Mouse (Mus musculus) neural tube, embryonic 13.5 days (tissue): Measurements from ENCODE around the gene Zfp358. TPM values are rescaled to one million over a fixed set of nuclear protein-coding genes. Genes with fewer than 3 reads are reported as not detected.
A peak's percentile ranks its signal among the peaks of the same experiment; 100 is the strongest.

Experiments
- ATAC-seq: fragments of 200-750 bp; cut with Nextera tagmentation; 2 replicates; pipeline ENCODE4 v1.8.0; 2017; ENCODE audit warnings: low read depth, mild to moderate bottlenecking, moderate TSS enrichment, moderate library complexity
- H3K27ac ChIP-seq: fragments of 300-500 bp; sonication (generic); replicated peaks from 2 replicates; pipeline ENCODE4 v1.5.1; 2015; ENCODE audit warnings: moderate library complexity, mild to moderate bottlenecking, inconsistent platforms
- H3K27me3 ChIP-seq: fragments of 300-500 bp; sonication (generic); 2 replicates; pipeline ENCODE4 v1.6.1; 2015; ENCODE audit warnings: mild to moderate bottlenecking, inconsistent platforms
- H3K36me3 ChIP-seq: fragments of 300-500 bp; sonication (generic); 2 replicates; pipeline ENCODE4 v1.6.1; 2015; ENCODE audit warnings: mild to moderate bottlenecking, inconsistent platforms
- H3K4me1 ChIP-seq: fragments of 300-500 bp; sonication (generic); replicated peaks from 2 replicates; pipeline ENCODE4 v1.6.1; 2015; ENCODE audit warnings: inconsistent platforms
- H3K4me2 ChIP-seq: fragments of 300-500 bp; sonication (generic); 2 replicates; pipeline ENCODE4 v1.6.1; 2015; ENCODE audit warnings: inconsistent platforms, mild to moderate bottlenecking, moderate library complexity
- H3K4me3 ChIP-seq: fragments of 300-500 bp; sonication (generic); 2 replicates; pipeline ENCODE4 v1.5.1; 2015; ENCODE audit warnings: mild to moderate bottlenecking, inconsistent platforms
- H3K9ac ChIP-seq: fragments of 300-500 bp; sonication (generic); 2 replicates; pipeline ENCODE4 v1.6.1; 2015; ENCODE audit warnings: moderate library complexity, mild to moderate bottlenecking, inconsistent platforms
- H3K9me3 ChIP-seq: fragments of 300-500 bp; sonication (generic); 2 replicates; pipeline ENCODE4 v1.6.1; 2016; ENCODE audit warnings: inconsistent platforms
- WGBS: fragments of 180-500 bp; shearing (Covaris S2); methylation state at CpG from one replicate; pipeline ENCODE4 v1.1.7; 2015; 5-methylcytosine and 5-hydroxymethylcytosine counted together
- polyA plus RNA-seq: library from polyadenylated mRNA; unstranded; fragments of >200 nt; fragmentation: Nextera tagmentation; extraction: Ambion mirVana; gene quantifications from 2 replicates; pipeline ENCODE4 v1.2.1, GENCODE M21; 2015

Gene Zfp358
- polyA plus RNA-seq, 1 experiment from 2014 or later = 76.4 TPM

- no peak for ATAC-seq
- peaks cover 11% of the 10 kb centered on the region; the same call in 1 of the 2 replicates for H3K27me3 ChIP-seq
- no peak overlapping the region for H3K4me3 ChIP-seq
- 72% methylated on average over 4 of the region's 4 CpGs for WGBS
- H3K27ac ChIP-seq = no peak overlapping the region
- no peaks in the 10 kb centered on the region for H3K9me3 ChIP-seq
- H3K4me1 ChIP-seq = 0 out of 2 replicates have a peak, but pooled peaks cover 3% of the 10 kb centered on the region
- H3K4me2 ChIP-seq = no peak overlapping the region
- no peaks in the 10 kb centered on the region for H3K36me3 ChIP-seq
- no peak overlapping the region for H3K9ac ChIP-seq
Measured at GRCm38 (mm10) chr8:3480221-3480785, 12.6 kb upstream of the Zfp358 start.

DNA sequence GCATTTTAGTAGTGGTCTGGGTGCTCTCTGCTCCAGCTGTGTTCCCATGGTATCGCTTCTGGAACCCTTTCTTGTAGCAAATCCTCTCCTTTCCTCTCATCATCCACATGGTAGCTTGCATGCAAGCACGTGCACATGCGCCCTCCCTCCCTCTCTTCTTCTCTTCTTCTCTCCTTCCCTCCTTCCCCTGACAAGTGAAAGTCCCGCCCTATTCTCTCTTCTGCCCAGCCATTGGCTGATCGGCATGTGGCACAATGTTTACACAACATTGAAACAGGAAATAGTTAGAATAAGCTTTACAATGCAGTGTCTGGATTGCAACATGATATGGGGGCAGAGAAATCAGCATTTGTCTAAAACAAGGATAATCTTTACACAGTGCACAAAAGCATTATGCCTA lies 11.3 kb upstream of the Zfp358 start:
- no peak for ATAC-seq
- H3K9ac ChIP-seq = no peak overlapping the region
- H3K9me3 ChIP-seq = no peaks in the 10 kb centered on the region
- no peaks in the 10 kb centered on the region for H3K4me1 ChIP-seq
- no peaks in the 10 kb centered on the region for H3K36me3 ChIP-seq
- WGBS = 62% methylated on average over 5 of the region's 5 CpGs
- H3K4me2 ChIP-seq = no peak overlapping the region
- no peak overlapping the region for H3K4me3 ChIP-seq
- H3K27ac ChIP-seq = no peak overlapping the region
- H3K27me3 ChIP-seq = 0 out of 2 replicates have a peak, but pooled peaks cover 2% of the 10 kb centered on the region

DNA sequence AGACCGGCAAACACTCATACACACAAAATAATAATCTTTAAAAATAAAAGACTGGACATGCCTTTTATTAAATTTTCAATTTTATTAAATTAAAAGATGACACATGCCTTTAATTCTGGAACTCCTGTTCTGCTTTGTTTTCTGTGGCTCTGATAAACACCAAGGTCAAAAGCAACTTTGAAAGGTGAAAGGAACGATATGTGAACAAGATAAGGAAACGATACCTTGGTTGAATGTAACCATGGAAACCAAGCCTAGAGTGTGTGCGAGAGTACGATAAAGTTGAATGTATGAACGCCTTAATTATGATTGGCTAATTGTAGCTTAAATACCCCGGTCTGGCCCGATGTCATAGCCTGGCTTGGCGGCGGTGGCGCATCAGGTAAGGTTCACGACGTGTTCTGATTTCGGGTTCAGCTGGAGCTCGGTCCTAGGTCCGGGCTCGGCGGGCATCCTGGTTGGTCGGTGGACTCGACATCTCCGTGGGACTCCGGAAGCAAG lies 10.6 kb upstream of the Zfp358 start:
- H3K4me2 ChIP-seq = no peak overlapping the region
- no peak for ATAC-seq
- no peak overlapping the region for H3K4me3 ChIP-seq
- H3K4me1 ChIP-seq = no peaks in the 10 kb centered on the region
- no peaks in the 10 kb centered on the region for H3K27me3 ChIP-seq
- H3K9ac ChIP-seq = no peak overlapping the region
- H3K36me3 ChIP-seq = no peaks in the 10 kb centered on the region
- H3K9me3 ChIP-seq = no peaks in the 10 kb centered on the region
- H3K27ac ChIP-seq = no peak overlapping the region
- WGBS = 88% methylated on average over 22 of the region's 22 CpGs

DNA sequence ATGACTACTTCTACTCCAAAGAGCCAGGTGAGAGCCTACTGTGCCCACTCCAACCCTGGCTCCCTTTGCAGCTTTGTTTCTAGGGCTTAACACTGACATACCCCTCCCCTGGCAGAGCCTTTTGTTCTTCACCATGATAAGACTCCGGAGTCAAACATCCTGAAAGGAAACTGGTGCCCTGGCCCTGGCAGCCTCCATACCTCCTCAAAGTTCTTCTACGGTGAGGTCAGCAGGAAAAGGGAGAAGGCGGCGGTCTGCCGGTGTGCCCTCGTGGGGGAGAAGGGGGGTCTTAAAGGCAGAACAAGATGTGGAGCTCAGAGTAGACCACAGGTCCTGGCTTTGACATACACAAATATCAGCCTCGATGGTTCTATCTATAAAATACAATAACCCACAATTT lies 9.4 kb upstream of the Zfp358 start:
- 91% methylated on average over 7 of the region's 7 CpGs for WGBS

GRCm38 (mm10) chr8:3485192-3485591 lies 7.7 kb upstream of the Zfp358 start:
- no peaks in the 10 kb centered on the region for H3K36me3 ChIP-seq
- H3K9me3 ChIP-seq = no peaks in the 10 kb centered on the region
- no peak overlapping the region for H3K4me3 ChIP-seq
- ATAC-seq = no peak
- H3K27me3 ChIP-seq = no peaks in the 10 kb centered on the region
- no peaks in the 10 kb centered on the region for H3K4me1 ChIP-seq
- H3K27ac ChIP-seq = no peak overlapping the region
- H3K4me2 ChIP-seq = no peak overlapping the region
- H3K9ac ChIP-seq = no peak overlapping the region
- WGBS = 29% methylated on average over 5 of the region's 5 CpGs

More for the DNA sequence above, 9.4 kb upstream of the Zfp358 start:
- no peak overlapping the region for H3K4me2 ChIP-seq
- H3K9ac ChIP-seq = no peak overlapping the region
- no peaks in the 10 kb centered on the region for H3K36me3 ChIP-seq
- ATAC-seq = no peak
- H3K4me1 ChIP-seq = no peaks in the 10 kb centered on the region
- no peak overlapping the region for H3K27ac ChIP-seq
- H3K27me3 ChIP-seq = no peaks in the 10 kb centered on the region
- H3K9me3 ChIP-seq = no peaks in the 10 kb centered on the region
- no peak overlapping the region for H3K4me3 ChIP-seq

GRCm38 (mm10) chr8:3493845-3494208 lies 889 bp downstream of the Zfp358 start:
- 44% methylated on average over 6 of the region's 6 CpGs for WGBS
- H3K9me3 ChIP-seq = peaks cover 7% of the 10 kb centered on the region; the same call in 1 of the 2 replicates
- peak overlapping the region; percentile 91 for H3K27ac ChIP-seq
- peaks cover 34% of the 10 kb centered on the region for H3K36me3 ChIP-seq
- peak; percentile 10 for ATAC-seq
- no peaks in the 10 kb centered on the region for H3K27me3 ChIP-seq
- H3K9ac ChIP-seq = peak overlapping the region; percentile 95
- peak overlapping the region; percentile 72 for H3K4me3 ChIP-seq
- H3K4me2 ChIP-seq = peak overlapping the region; percentile 90
- peaks cover 36% of the 10 kb centered on the region for H3K4me1 ChIP-seq

DNA sequence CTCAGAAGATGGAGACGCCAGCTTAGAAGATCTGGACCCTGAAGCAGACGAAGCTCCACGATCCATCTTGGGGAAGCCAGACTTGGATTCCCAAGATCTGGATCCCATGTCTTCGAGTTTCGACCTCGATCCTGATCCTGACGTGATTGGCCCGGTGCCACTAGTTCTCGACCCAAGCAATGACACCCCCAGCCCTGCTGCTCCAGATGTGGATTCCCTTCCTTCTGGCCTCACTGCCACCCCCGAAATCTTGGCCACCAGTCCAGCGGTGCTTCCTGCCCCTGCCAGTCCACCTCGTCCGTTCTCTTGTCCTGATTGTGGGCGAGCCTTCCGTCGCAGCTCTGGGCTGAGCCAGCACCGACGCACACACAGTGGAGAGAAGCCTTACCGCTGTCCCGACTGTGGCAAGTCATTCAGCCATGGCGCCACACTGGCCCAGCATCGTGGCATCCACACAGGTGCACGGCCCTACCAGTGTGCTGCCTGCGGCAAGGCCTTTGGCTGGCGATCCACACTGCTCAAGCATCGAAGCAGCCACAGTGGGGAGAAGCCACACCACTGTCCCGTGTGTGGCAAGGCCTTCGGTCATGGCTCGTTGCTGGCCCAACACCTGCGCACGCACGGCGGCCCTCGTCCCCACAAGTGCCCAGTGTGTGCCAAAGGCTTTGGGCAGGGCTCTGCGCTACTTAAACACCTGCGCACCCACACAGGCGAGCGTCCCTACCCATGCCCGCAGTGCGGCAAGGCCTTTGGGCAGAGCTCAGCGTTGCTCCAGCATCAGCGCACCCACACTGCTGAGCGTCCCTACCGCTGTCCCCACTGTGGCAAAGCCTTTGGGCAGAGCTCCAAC lies 2.9 kb downstream of the Zfp358 start:
- Histone ChIP-seq H3K4me1 (peaks cover 45% of the 10 kb centered on the region), H3K9me3 (peaks cover 7% of the 10 kb centered on the region; the same call in 1 of the 2 replicates), H3K36me3 (peaks cover 34% of the 10 kb centered on the region), H3K4me3 (no peak overlapping the region), H3K9ac (no peak overlapping the region), H3K27me3 (no peaks in the 10 kb centered on the region), H3K27ac (no peak overlapping the region), H3K4me2 (no peak overlapping the region)
- no peak for ATAC-seq
- WGBS = 97% methylated on average over 44 of the region's 44 CpGs

DNA sequence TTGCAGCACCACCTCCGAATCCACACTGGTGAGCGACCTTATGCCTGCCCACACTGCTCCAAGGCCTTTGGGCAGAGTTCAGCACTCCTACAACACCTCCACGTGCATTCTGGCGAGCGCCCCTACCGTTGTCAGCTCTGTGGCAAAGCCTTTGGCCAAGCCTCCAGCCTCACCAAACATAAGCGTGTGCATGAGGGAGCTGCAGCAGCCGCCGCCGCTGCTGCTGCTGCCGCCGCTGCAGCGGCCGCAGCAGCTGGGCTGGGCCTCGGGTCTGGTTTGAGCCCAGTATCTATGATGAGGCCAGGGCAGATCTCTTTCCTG lies 3.5 kb downstream of the Zfp358 start:
- Histone ChIP-seq H3K27me3 (no peaks in the 10 kb centered on the region), H3K9ac (0 out of 2 replicates have a peak overlapping the region, but pooled peaks have one; percentile 38), H3K4me2 (no peak overlapping the region), H3K4me1 (peaks cover 51% of the 10 kb centered on the region), H3K4me3 (no peak overlapping the region), H3K9me3 (peaks cover 7% of the 10 kb centered on the region; the same call in 1 of the 2 replicates), H3K36me3 (peaks cover 34% of the 10 kb centered on the region), H3K27ac (no peak overlapping the region)
- WGBS = 96% methylated on average over 15 of the region's 15 CpGs
- no peak for ATAC-seq

GRCm38 (mm10) chr8:3498583-3498982 lies 5.6 kb downstream of the Zfp358 start:
- H3K27ac ChIP-seq = no peak overlapping the region
- peaks cover 35% of the 10 kb centered on the region for H3K36me3 ChIP-seq
- no peak for ATAC-seq
- 91% methylated on average over 3 of the region's 3 CpGs for WGBS
- peaks cover 7% of the 10 kb centered on the region; the same call in 1 of the 2 replicates for H3K9me3 ChIP-seq
- H3K4me1 ChIP-seq = peaks cover 62% of the 10 kb centered on the region
- H3K4me2 ChIP-seq = no peak overlapping the region
- no peak overlapping the region for H3K4me3 ChIP-seq
- H3K9ac ChIP-seq = no peak overlapping the region
- H3K27me3 ChIP-seq = no peaks in the 10 kb centered on the region

- Histone ChIP-seq H3K4me1 (peaks cover 51% of the 10 kb centered on the region), H3K27ac (peak overlapping the region; percentile 85), H3K4me2 (peak overlapping the region; percentile 89), H3K4me3 (peak overlapping the region; percentile 83), H3K36me3 (peaks cover 36% of the 10 kb centered on the region), H3K9me3 (peaks cover 7% of the 10 kb centered on the region; the same call in 1 of the 2 replicates), H3K9ac (peak overlapping the region; percentile 72), H3K27me3 (no peaks in the 10 kb centered on the region)
- ATAC-seq = peak; percentile 30
- 6% methylated on average over 8 of the region's 8 CpGs for WGBS
Measured at GRCm38 (mm10) chr8:3499751-3500150, 6.8 kb downstream of the Zfp358 start.

- H3K4me1 ChIP-seq = peaks cover 50% of the 10 kb centered on the region
- ATAC-seq = peak; percentile 90
- H3K27me3 ChIP-seq = no peaks in the 10 kb centered on the region
- peak within 1 kb of the TSS; percentile 83 for H3K4me3 ChIP-seq
- peaks cover 31% of the 10 kb centered on the region for H3K36me3 ChIP-seq
- WGBS = under 1% methylated on average over 70 of the region's 70 CpGs
- H3K9ac ChIP-seq = peak within 1 kb of the TSS; percentile 91
- peak within 1 kb of the TSS; percentile 89 for H3K4me2 ChIP-seq
- peaks cover 7% of the 10 kb centered on the region; the same call in 1 of the 2 replicates for H3K9me3 ChIP-seq
- peak within 1 kb of the TSS; percentile 85 for H3K27ac ChIP-seq
Measured at GRCm38 (mm10) chr8:3500235-3501090, 7.5 kb downstream of the Zfp358 start, which contains the start of gene Mcoln1. Mcoln1 (plus strand) TSS chr8:3500457.
